ENCODE assay signal across 8 mouse cellular contexts in genomic region chr9:120502013-120502412, GRCm38 (mm10). TPM values are rescaled to one million over a fixed set of nuclear protein-coding genes. Genes with fewer than 3 reads are reported as not detected.
A peak's percentile ranks its signal among the peaks of the same experiment; 100 is the strongest.
DNase-seq lines count a peak whose midpoint lies in the region; ATAC-seq and TF ChIP-seq lines count a peak whose summit lies in the region.

No protein-coding gene starts in this region.

- no peak overlapping the region for H3K4me3 ChIP-seq in forebrain, embryonic 10.5 days
- H3K4me3 ChIP-seq in hindbrain, embryonic 13.5 days, result no peak overlapping the region

- no peaks in the 10 kb centered on the region for H3K4me1 ChIP-seq in forebrain, embryonic 10.5 days
- H3K4me1 ChIP-seq in hindbrain, embryonic 13.5 days (replicated peaks), result peaks cover 4% of the 10 kb centered on the region

- DNase-seq in MN1 (ENCODE audit: low spot score), result peak; percentile 89
- peak; percentile 95 for DNase-seq in brain, embryonic 14.5 days (ENCODE audit: low read depth)
- DNase-seq in forebrain, embryonic 10.5 days (ENCODE audit: extremely low spot score, low spot score), result peak; percentile 87
- DNase-seq in layer of hippocampus, postnatal 10 days (ENCODE audit: low spot score in 2 of 2), result peak; percentile 84 to 86
- peak; percentile 72 for DNase-seq in lung, postnatal 25 days (ENCODE audit: low spot score)
- peak; percentile 78 to 85 for DNase-seq in right cerebral cortex, postnatal 10 days (ENCODE audit: low spot score in 2 of 2)
- DNase-seq in yolk sac, embryonic 10.5 days (ENCODE audit: low spot score), result peak; percentile 78

- 10% methylated on average over 8 of the region's 8 CpGs for WGBS in forebrain, embryonic 10.5 days
- WGBS in hindbrain, embryonic 13.5 days, result 9% methylated on average over 8 of the region's 8 CpGs

- H3K27ac ChIP-seq in forebrain, embryonic 10.5 days, result no peak overlapping the region; the same call in 1 of the 2 replicates
- no peak overlapping the region for H3K27ac ChIP-seq in hindbrain, embryonic 13.5 days

- no peak overlapping the region for H3K9ac ChIP-seq in hindbrain, embryonic 13.5 days

- peaks cover 17% of the 10 kb centered on the region for H3K9me3 ChIP-seq in forebrain, embryonic 10.5 days
- H3K9me3 ChIP-seq in hindbrain, embryonic 13.5 days, result 0 out of 2 replicates have a peak, but pooled peaks cover 4% of the 10 kb centered on the region

- H3K36me3 ChIP-seq in forebrain, embryonic 10.5 days (replicated peaks), result peaks cover 6% of the 10 kb centered on the region
- H3K36me3 ChIP-seq in hindbrain, embryonic 13.5 days, result peaks cover 6% of the 10 kb centered on the region; the same call in 1 of the 2 replicates

- no peaks in the 10 kb centered on the region for H3K27me3 ChIP-seq in forebrain, embryonic 10.5 days (ENCODE audit: poor library complexity, severe bottlenecking)
- no peaks in the 10 kb centered on the region for H3K27me3 ChIP-seq in hindbrain, embryonic 13.5 days

- 0 out of 2 replicates have a peak, but pooled peaks have one; percentile 17 for ATAC-seq in hindbrain, embryonic 13.5 days (ENCODE audit: low FRiP score)

- TF ChIP-seq CTCF in brain, embryonic 14.5 days (IDR thresholded peaks at IDR 0.05; ENCODE audit: borderline replicate concordance, extremely low read depth, insufficient read depth, insufficient read length), result peak; percentile 83; the same call in 1 of the 2 replicates

- no peak for TF ChIP-seq POLR2A in brain, embryonic 14.5 days (IDR thresholded peaks at IDR 0.05; ENCODE audit: borderline replicate concordance, extremely low read depth, insufficient read depth, insufficient read length, poor library complexity, severe bottlenecking)

- H3K4me2 ChIP-seq in hindbrain, embryonic 13.5 days, result no peak overlapping the region

RNA-seq across cellular contexts. Expression of gene Eif1b, which starts 10.0 kb away (rescaled TPM):
- polyA plus RNA-seq in brain, embryonic 14.5 days (2012; rRNA removed), result 156 and 199 TPM in 2 replicates
- 272 TPM in 2 replicates for polyA plus RNA-seq in forebrain, embryonic 10.5 days (2016; fragmentation: Nextera tagmentation; extraction: Ambion mirVana)
- polyA plus RNA-seq in hindbrain, embryonic 13.5 days (2015; fragmentation: Nextera tagmentation; extraction: Ambion mirVana), result 330 and 337 TPM in 2 replicates
- total RNA-seq in layer of hippocampus, postnatal 10 days (2021), result 100 to 1,000 TPM; 158 to 211 TPM

RNA-seq across cellular contexts. Expression of gene Entpd3, which starts 37.6 kb away (rescaled TPM):
- polyA plus RNA-seq in brain, embryonic 14.5 days (2012; rRNA removed), result 3.1 and 3.9 TPM in 2 replicates
- 0.16 and 0.33 TPM in 2 replicates for polyA plus RNA-seq in forebrain, embryonic 10.5 days (2016; fragmentation: Nextera tagmentation; extraction: Ambion mirVana)
- polyA plus RNA-seq in hindbrain, embryonic 13.5 days (2015; fragmentation: Nextera tagmentation; extraction: Ambion mirVana), result 1.2 and 1.6 TPM in 2 replicates
- 1 to 10 TPM; 3.9 to 4.1 TPM for total RNA-seq in layer of hippocampus, postnatal 10 days (2021)
